ENCODE assay signal across 9 mouse cellular contexts in the genomic region with DNA sequence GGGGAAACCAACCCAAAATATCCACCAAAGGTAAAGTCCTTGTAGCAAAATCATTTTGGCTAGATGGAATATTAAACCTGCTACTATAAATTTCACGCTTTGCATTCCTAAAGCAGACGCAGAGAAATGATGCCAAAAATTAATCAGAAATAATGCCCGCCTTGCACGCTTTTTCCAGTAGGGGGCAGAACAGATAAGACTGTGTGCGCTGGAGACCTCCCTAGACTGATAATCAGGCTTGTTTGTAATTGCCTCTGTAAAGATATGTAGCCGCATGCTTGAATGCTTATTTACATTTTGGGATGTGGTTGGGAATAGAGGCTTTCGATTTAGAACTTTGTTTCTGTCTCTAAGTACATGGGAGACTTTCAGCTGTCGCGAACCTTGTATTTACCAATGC.
A peak's percentile ranks its signal among the peaks of the same experiment; 100 is the strongest.
DNase-seq lines count a peak whose midpoint lies in the region; ATAC-seq and TF ChIP-seq lines count a peak whose summit lies in the region.
"Had no signal": no experiment of that assay in that cellular context is flagged by ENCODE, and none has a peak within 500 bp of the region (broad histone marks: within the 10 kb centered on the region; RNA-seq: fewer than 3 reads in every experiment).

No protein-coding gene starts in this region.

- H3K4me1 ChIP-seq in lung, postnatal 0 days (ENCODE audit: insufficient read depth, low read depth, low read length): no peaks in the 10 kb centered on the region
- no peaks in the 10 kb centered on the region for H3K4me1 ChIP-seq in lung, adult 2 months (ENCODE audit: control insufficient read depth, insufficient read depth, low read length)
- no peaks in the 10 kb centered on the region for H3K4me1 ChIP-seq in cerebellum, adult 2 months (ENCODE audit: control insufficient read depth, insufficient read depth, low read length)
- H3K4me1 ChIP-seq in hindbrain, embryonic 11.5 days (replicated peaks; ENCODE audit: control insufficient read depth, insufficient read depth, low read length): no peaks in the 10 kb centered on the region
- no peaks in the 10 kb centered on the region for H3K4me1 ChIP-seq in midbrain, embryonic 13.5 days (replicated peaks)
- H3K4me1 ChIP-seq: liver, embryonic 15.5 days had no signal

- no peak for ATAC-seq in lung, postnatal 0 days
- no peak for ATAC-seq in hindbrain, embryonic 11.5 days (ENCODE audit: low FRiP score)
- ATAC-seq in midbrain, embryonic 13.5 days: 0 out of 2 replicates have a peak, but pooled peaks have one; percentile 45

- no peak overlapping the region for H3K9ac ChIP-seq in lung, postnatal 0 days (replicated peaks; ENCODE audit: low read depth)
- no peak overlapping the region for H3K9ac ChIP-seq in hindbrain, embryonic 11.5 days (ENCODE audit: low read depth, low read length)
- H3K9ac ChIP-seq in midbrain, embryonic 13.5 days (replicated peaks): no peak overlapping the region
- H3K9ac ChIP-seq: liver, embryonic 15.5 days had no signal

- H3K36me3 ChIP-seq in lung, postnatal 0 days (ENCODE audit: insufficient read depth, low read length): no peaks in the 10 kb centered on the region
- H3K36me3 ChIP-seq in hindbrain, embryonic 11.5 days (ENCODE audit: control insufficient read depth, insufficient read depth, low read length): no peaks in the 10 kb centered on the region
- no peaks in the 10 kb centered on the region for H3K36me3 ChIP-seq in midbrain, embryonic 13.5 days
- H3K36me3 ChIP-seq: liver, embryonic 15.5 days had no signal

- WGBS in lung, postnatal 0 days: 38% methylated on average over 9 of the region's 9 CpGs
- WGBS in lung, adult 2 months: 43% methylated on average over 9 of the region's 9 CpGs
- WGBS in cerebellum, adult 2 months: 35% methylated on average over 9 of the region's 9 CpGs
- WGBS in hindbrain, embryonic 11.5 days: 53% methylated on average over 9 of the region's 9 CpGs
- WGBS in midbrain, embryonic 13.5 days: 45% methylated on average over 9 of the region's 9 CpGs

- no peaks in the 10 kb centered on the region for H3K27me3 ChIP-seq in lung, postnatal 0 days (replicated peaks; ENCODE audit: insufficient read depth, low read length)
- H3K27me3 ChIP-seq in cerebellum, adult 2 months (ENCODE audit: control insufficient read depth, insufficient read depth, low read length): no peaks in the 10 kb centered on the region
- no peaks in the 10 kb centered on the region; the same call in 1 of the 2 replicates for H3K27me3 ChIP-seq in hindbrain, embryonic 11.5 days (ENCODE audit: control insufficient read depth, insufficient read depth, low read length)
- peaks cover 61% of the 10 kb centered on the region for H3K27me3 ChIP-seq in midbrain, embryonic 13.5 days
- H3K27me3 ChIP-seq: liver, embryonic 15.5 days had no signal

- no peak for TF ChIP-seq POLR2A in lung, adult 2 months (IDR thresholded peaks at IDR 0.05; ENCODE audit: borderline replicate concordance, extremely low read depth, low read depth, low read length)
- no peak for TF ChIP-seq POLR2A in cerebellum, adult 2 months (IDR thresholded peaks at IDR 0.05; ENCODE audit: borderline replicate concordance, insufficient read depth, low read length)

- TF ChIP-seq CTCF in lung, postnatal 0 days (IDR thresholded peaks at IDR 0.05): peak; percentile 77
- no peak for TF ChIP-seq CTCF in lung, adult 2 months (IDR thresholded peaks at IDR 0.05; ENCODE audit: insufficient read depth, low read length)
- TF ChIP-seq CTCF in cerebellum, adult 2 months (IDR thresholded peaks at IDR 0.05; ENCODE audit: borderline replicate concordance, insufficient read depth, low read depth, low read length): peak; percentile 64; the same call in 1 of the 2 replicates

- H3K4me2 ChIP-seq in lung, postnatal 0 days (replicated peaks; ENCODE audit: low read depth, low read length): no peak overlapping the region
- H3K4me2 ChIP-seq in hindbrain, embryonic 11.5 days (replicated peaks; ENCODE audit: low read depth, low read length): no peak overlapping the region
- no peak overlapping the region for H3K4me2 ChIP-seq in midbrain, embryonic 13.5 days (replicated peaks)
- H3K4me2 ChIP-seq: liver, embryonic 15.5 days had no signal

- TF ChIP-seq EP300 in lung, postnatal 0 days (IDR thresholded peaks at IDR 0.05): no peak

- H3K27ac ChIP-seq in lung, postnatal 0 days (ENCODE audit: low read length): no peak overlapping the region
- H3K27ac ChIP-seq in cerebellum, adult 2 months (ENCODE audit: insufficient read depth, low read length): no peak overlapping the region
- H3K27ac ChIP-seq in hindbrain, embryonic 11.5 days (ENCODE audit: low read depth, low read length): no peak overlapping the region
- H3K27ac ChIP-seq in midbrain, embryonic 13.5 days: no peak overlapping the region
- H3K27ac ChIP-seq: liver, embryonic 15.5 days had no signal

- DNase-seq in adrenal gland, postnatal 14 days: peak; percentile 12
- no peak for DNase-seq in adrenal gland, postnatal 4 days (ENCODE audit: low spot score in 2 of 2)
- DNase-seq in lung, postnatal 0 days (ENCODE audit: low spot score): peak; percentile 48
- DNase-seq in lung, adult 2 months: no peak
- DNase-seq in cerebellum, adult 2 months: peak; percentile 49 to 60
- peak; percentile 61 for DNase-seq in hindbrain, embryonic 11.5 days (ENCODE audit: low spot score)
- no peak for DNase-seq in Muller cell, postnatal 12 days (ENCODE audit: inconsistent ontology term)

- no peaks in the 10 kb centered on the region for H3K9me3 ChIP-seq in lung, postnatal 0 days (ENCODE audit: low read length)
- no peaks in the 10 kb centered on the region for H3K9me3 ChIP-seq in hindbrain, embryonic 11.5 days (ENCODE audit: control insufficient read depth, low read length)
- no peaks in the 10 kb centered on the region; the same call in 1 of the 2 replicates for H3K9me3 ChIP-seq in midbrain, embryonic 13.5 days
- H3K9me3 ChIP-seq: liver, embryonic 15.5 days had no signal

- no peak overlapping the region for H3K4me3 ChIP-seq in lung, postnatal 0 days (ENCODE audit: low read depth, low read length)
- H3K4me3 ChIP-seq in lung, adult 2 months (replicated peaks; ENCODE audit: extremely low read depth, low read depth, low read length): no peak overlapping the region
- no peak overlapping the region for H3K4me3 ChIP-seq in cerebellum, adult 2 months (replicated peaks; ENCODE audit: insufficient read depth, low read depth, low read length)
- H3K4me3 ChIP-seq in hindbrain, embryonic 11.5 days (ENCODE audit: low read depth, low read length): no peak overlapping the region
- no peak overlapping the region for H3K4me3 ChIP-seq in midbrain, embryonic 13.5 days (replicated peaks)
- H3K4me3 ChIP-seq: liver, embryonic 15.5 days had no signal

Comparison
In these comparisons a context has a peak if more than half of its experiments do, and no peak if none do; other contexts are left out.
1. DNase-seq: peak in adrenal gland, postnatal 14 days (single experiment), lung, postnatal 0 days (single experiment), cerebellum, adult 2 months (2 of 2) and hindbrain, embryonic 11.5 days (single experiment); none in adrenal gland, postnatal 4 days (0 of 2), lung, adult 2 months (single experiment) and Muller cell, postnatal 12 days (single experiment).